Mouse (Mus musculus) kidney, postnatal 25 days (tissue): ENCODE results near the gene Olfr464.

Experiments
- DNase-seq, 2 experiments: peaks; one replicate each; pipeline ENCODE4 v3.0.0; 2021; ENCODE audit warnings: mixed read lengths in 2 of 2

The Olfr464 gene

GRCm38 (mm10) chr11:87920966-87921365 lies at the start of gene Olfr464:
TSS of gene Olfr464 (minus strand) at chr11:87920967.
- DNase-seq: peak in 1 of 2 experiments; percentile 38

GRCm38 (mm10) chr11:87968356-87969122 lies 47.8 kb upstream of the Olfr464 start:
- DNase-seq: peak; percentile 48 to 56

GRCm38 (mm10) chr11:87967692-87968289 lies 47.0 kb upstream of the Olfr464 start:
- DNase-seq: peak; percentile 83 to 93

GRCm38 (mm10) chr11:87966214-87966613 lies 45.4 kb upstream of the Olfr464 start:
- DNase-seq: no peak

GRCm38 (mm10) chr11:87965293-87965692 lies 44.5 kb upstream of the Olfr464 start:
- no peak for DNase-seq

- DNase-seq: peak in 1 of 2 experiments; percentile 39
Measured at GRCm38 (mm10) chr11:87957066-87957465, 36.3 kb upstream of the Olfr464 start.

GRCm38 (mm10) chr11:87955144-87955543 lies 34.4 kb upstream of the Olfr464 start:
- no peak for DNase-seq

GRCm38 (mm10) chr11:87949990-87950389 lies 29.2 kb upstream of the Olfr464 start:
- DNase-seq: no peak

GRCm38 (mm10) chr11:87935467-87935866 lies 14.7 kb upstream of the Olfr464 start:
- no peak for DNase-seq

GRCm38 (mm10) chr11:87933731-87934130 lies 13.0 kb upstream of the Olfr464 start:
- DNase-seq: no peak

- no peak for DNase-seq
Measured at GRCm38 (mm10) chr11:87930348-87930747, 9.6 kb upstream of the Olfr464 start.

GRCm38 (mm10) chr11:87920301-87920700 lies 466 bp downstream of the Olfr464 start:
- DNase-seq: no peak

- no peak for DNase-seq
Measured at GRCm38 (mm10) chr11:87916005-87916404, 4.8 kb downstream of the Olfr464 start.

- DNase-seq: no peak
Measured at GRCm38 (mm10) chr11:87904331-87904730, 16.4 kb downstream of the Olfr464 start.

- DNase-seq: no peak
Measured at GRCm38 (mm10) chr11:87897287-87897686, 23.5 kb downstream of the Olfr464 start, which contains the start of gene Olfr463. TSS of gene Olfr463 (minus strand) at chr11:87897387.

- DNase-seq: no peak
Measured at GRCm38 (mm10) chr11:87892168-87892567, 28.6 kb downstream of the Olfr464 start, which contains the start of gene Olfr462. TSS of gene Olfr462 (minus strand) at chr11:87892268.

- no peak for DNase-seq
Measured at GRCm38 (mm10) chr11:87884856-87885255, 35.9 kb downstream of the Olfr464 start.

GRCm38 (mm10) chr11:87883493-87883892 lies 37.3 kb downstream of the Olfr464 start:
- DNase-seq: no peak

GRCm38 (mm10) chr11:87881714-87882113 lies 39.1 kb downstream of the Olfr464 start:
- no peak for DNase-seq

GRCm38 (mm10) chr11:87879826-87880225 lies 40.9 kb downstream of the Olfr464 start:
- DNase-seq: no peak

GRCm38 (mm10) chr11:87875436-87875835 lies 45.3 kb downstream of the Olfr464 start, which contains the start of gene Epx:
TSS of gene Epx (minus strand) at chr11:87875536.
- DNase-seq: no peak

GRCm38 (mm10) chr11:87871766-87872165 lies 49.0 kb downstream of the Olfr464 start:
- DNase-seq: no peak

- DNase-seq: no peak
Measured at GRCm38 (mm10) chr11:87870096-87870495, 50.7 kb downstream of the Olfr464 start.

GRCm38 (mm10) chr11:87866891-87867290 lies 53.9 kb downstream of the Olfr464 start:
- DNase-seq: peak in 1 of 2 experiments; percentile 45
